In the genomic region with DNA sequence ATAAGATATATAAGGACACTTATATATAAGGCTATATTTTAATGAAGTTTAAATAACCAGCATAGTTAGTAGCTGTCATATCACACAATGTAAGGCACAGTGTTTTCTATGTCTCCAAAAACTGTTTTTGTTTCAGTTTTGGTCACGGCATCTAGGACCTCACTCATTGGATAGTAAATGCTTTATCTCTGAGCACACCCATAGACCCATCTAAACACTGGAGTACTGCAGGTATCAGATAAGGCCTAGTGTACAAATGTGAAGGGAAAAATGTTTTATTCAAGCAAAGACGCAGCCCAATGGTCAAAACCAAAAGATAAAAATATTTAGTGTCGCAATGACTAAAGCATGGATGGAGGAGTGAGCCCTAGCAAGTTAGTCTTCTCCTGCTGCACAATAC, we compare ENCODE assay signal across 22 mouse cellular contexts. TPM values are rescaled to one million over a fixed set of nuclear protein-coding genes. Genes with fewer than 3 reads are reported as not detected.
DNase-seq lines count a peak whose midpoint lies in the region; ATAC-seq lines count a peak whose summit lies in the region.
"Had no signal": no experiment of that assay in that cellular context is flagged by ENCODE, and none has a peak within 500 bp of the region (broad histone marks: within the 10 kb centered on the region; RNA-seq: fewer than 3 reads in every experiment).

No protein-coding gene starts in this region.

- H3K4me2 ChIP-seq in heart, embryonic 12.5 days: no peak overlapping the region
- H3K4me2 ChIP-seq: hindbrain, embryonic 14.5 days; midbrain, embryonic 12.5 days; neural tube, embryonic 15.5 days had no signal

- H3K4me1 ChIP-seq in heart, embryonic 12.5 days (replicated peaks): no peaks in the 10 kb centered on the region
- H3K4me1 ChIP-seq: embryonic facial prominence, embryonic 10.5 days; midbrain, embryonic 12.5 days; neural tube, embryonic 15.5 days had no signal

- H3K36me3 ChIP-seq in heart, embryonic 12.5 days: peaks cover 23% of the 10 kb centered on the region

- no peak overlapping the region for H3K27ac ChIP-seq in heart, embryonic 12.5 days (ENCODE audit: poor library complexity, severe bottlenecking)
- H3K27ac ChIP-seq: embryonic facial prominence, embryonic 10.5 days; gastrocnemius, adult 2 months; hindbrain, embryonic 14.5 days; midbrain, embryonic 12.5 days; neural tube, embryonic 15.5 days had no signal

- WGBS in heart, embryonic 12.5 days: 79% methylated on average over 3 of the region's 3 CpGs

- H3K4me3 ChIP-seq in heart, embryonic 12.5 days: no peak overlapping the region
- H3K4me3 ChIP-seq: embryonic facial prominence, embryonic 10.5 days; gastrocnemius, adult 2 months; midbrain, embryonic 12.5 days; neural tube, embryonic 15.5 days had no signal

- no peaks in the 10 kb centered on the region for H3K27me3 ChIP-seq in heart, embryonic 12.5 days (replicated peaks)
- H3K27me3 ChIP-seq: CH12.LX; midbrain, embryonic 12.5 days; neural tube, embryonic 15.5 days had no signal

- DNase-seq in heart, adult 9 months (ENCODE audit: low spot score in 2 of 2): no peak
- DNase-seq in c-Kit-positive CD71-positive TER-119-negative erythroid progenitor cells, embryonic 14.5 days (ENCODE audit: low read depth): peak; percentile 84
- DNase-seq in liver: peak; percentile 13
- DNase-seq in layer of hippocampus, adult 9-10 months (ENCODE audit: low spot score): no peak
- no peak for DNase-seq in left cerebral cortex, adult 11 months (ENCODE audit: low spot score)
- no peak for DNase-seq in urinary bladder, postnatal 4 days (ENCODE audit: low spot score in 2 of 2)
- DNase-seq: adrenal gland, postnatal 36 days; cerebellum, postnatal 14 days; forebrain, postnatal 0 days; gastrocnemius, adult 2 months; layer of hippocampus, postnatal 36 days; left cerebral cortex, postnatal 4 days; lung, adult 18-20 months; lung, postnatal 36 days; thymus, postnatal 4 days had no signal

- peak; percentile 85 for ATAC-seq in heart, embryonic 12.5 days (ENCODE audit: insufficient number of reproducible peaks, low FRiP score)
- peak; percentile 33; the same call in 1 of the 2 replicates for ATAC-seq in megakaryocyte, adult 5-6 weeks (ENCODE audit: poor library complexity, severe bottlenecking)
- ATAC-seq: forebrain, postnatal 0 days had no signal

- no peaks in the 10 kb centered on the region for H3K9me3 ChIP-seq in heart, embryonic 12.5 days (replicated peaks)
- H3K9me3 ChIP-seq: embryonic facial prominence, embryonic 10.5 days; midbrain, embryonic 12.5 days; neural tube, embryonic 15.5 days had no signal

- no peak overlapping the region for H3K9ac ChIP-seq in heart, embryonic 12.5 days
- H3K9ac ChIP-seq: forebrain, postnatal 0 days; hindbrain, embryonic 14.5 days; midbrain, embryonic 12.5 days; neural tube, embryonic 15.5 days had no signal

RNA-seq across cellular contexts. Expression of a gene that starts 22.4 kb away (rescaled TPM):
- polyA plus RNA-seq in heart, embryonic 12.5 days (2016; fragmentation: Nextera tagmentation; extraction: Ambion mirVana): 14.9 and 18.3 TPM in 2 replicates
- 95.7 and 105 TPM in 2 replicates for total RNA-seq in megakaryocyte, adult 5-6 weeks (2015)
- total RNA-seq in megakaryocyte, adult 5-6 weeks (2017): 44.6 and 61.5 TPM in 2 replicates

RNA-seq across cellular contexts. Expression of a gene that starts 53.8 kb away (rescaled TPM):
- polyA plus RNA-seq in heart, embryonic 12.5 days (2016; fragmentation: Nextera tagmentation; extraction: Ambion mirVana): 49.0 and 50.4 TPM in 2 replicates
- 8.8 and 13.9 TPM in 2 replicates for total RNA-seq in megakaryocyte, adult 5-6 weeks (2015)
- 14.9 and 24.4 TPM in 2 replicates for total RNA-seq in megakaryocyte, adult 5-6 weeks (2017)

RNA-seq across cellular contexts. Expression of a gene that starts 55.7 kb away (rescaled TPM):
- 52.5 and 55.6 TPM in 2 replicates for polyA plus RNA-seq in heart, embryonic 12.5 days (2016; fragmentation: Nextera tagmentation; extraction: Ambion mirVana)
- 71.3 and 81.9 TPM in 2 replicates for total RNA-seq in megakaryocyte, adult 5-6 weeks (2015)
- total RNA-seq in megakaryocyte, adult 5-6 weeks (2017): 68.3 and 79.2 TPM in 2 replicates

Comparison
In these comparisons a context has a peak if more than half of its experiments do, and no peak if none do; other contexts are left out.
1. DNase-seq: peak in c-Kit-positive CD71-positive TER-119-negative erythroid progenitor cells, embryonic 14.5 days (single experiment) and liver (single experiment); none in heart, adult 9 months (0 of 2), layer of hippocampus, adult 9-10 months (single experiment), left cerebral cortex, adult 11 months (single experiment) and urinary bladder, postnatal 4 days (0 of 2).